Mouse (Mus musculus): ENCODE measurements around the gene Snrnp40. TPM values are rescaled to one million over a fixed set of nuclear protein-coding genes. Genes with fewer than 3 reads are reported as not detected.
A peak's percentile ranks its signal among the peaks of the same experiment; 100 is the strongest.

The Snrnp40 gene
- total RNA-seq (2015) (49.8 and 50.6 TPM in 2 replicates), total RNA-seq (2017) (52.9 and 54.7 TPM in 2 replicates)

DNA sequence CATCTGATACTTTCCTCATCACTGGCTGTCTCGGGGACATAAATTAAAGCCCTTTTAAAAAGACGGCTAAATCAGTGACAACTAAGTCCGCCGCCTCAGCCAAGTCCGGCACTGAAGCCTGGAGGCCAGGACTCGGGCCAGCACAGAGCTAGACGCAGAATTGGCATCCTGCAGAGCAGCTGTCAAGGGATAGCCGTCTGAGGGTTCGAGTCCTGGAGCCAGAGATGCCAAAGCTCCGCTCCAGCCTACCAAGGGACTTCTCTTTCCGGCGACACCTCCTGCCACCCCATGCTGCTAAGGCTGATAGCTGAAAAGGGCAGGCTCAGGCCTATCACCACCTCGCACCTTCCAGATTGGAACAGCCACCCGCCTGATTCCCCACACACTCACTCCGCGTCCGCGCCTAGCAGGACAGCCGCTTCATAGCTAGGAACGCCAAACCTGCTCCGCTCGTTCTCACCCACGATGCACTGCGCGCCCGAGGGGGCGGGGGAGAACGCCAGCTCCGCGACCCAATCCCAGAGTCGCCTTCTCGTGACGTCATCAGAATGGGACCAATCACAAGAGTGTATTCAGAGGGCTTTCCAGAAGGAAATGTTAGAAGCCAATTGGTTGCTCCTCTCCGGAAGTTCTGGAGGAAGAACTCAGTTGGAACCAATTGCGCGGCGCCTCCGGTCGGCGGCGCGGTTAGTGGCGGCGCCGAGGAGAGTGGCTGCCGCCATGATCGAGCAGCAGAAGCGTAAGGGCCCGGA lies at the start of gene Snrnp40, which contains the start of gene Zcchc17:
Gene Snrnp40, plus strand, starts transcription at position 647 of the 752 bp plus-strand sequence.
Gene Zcchc17, minus strand, starts transcription at position 458 of the 752 bp plus-strand sequence.
- ATAC-seq (ENCODE audit: poor library complexity, severe bottlenecking): peak; percentile 97

DNA sequence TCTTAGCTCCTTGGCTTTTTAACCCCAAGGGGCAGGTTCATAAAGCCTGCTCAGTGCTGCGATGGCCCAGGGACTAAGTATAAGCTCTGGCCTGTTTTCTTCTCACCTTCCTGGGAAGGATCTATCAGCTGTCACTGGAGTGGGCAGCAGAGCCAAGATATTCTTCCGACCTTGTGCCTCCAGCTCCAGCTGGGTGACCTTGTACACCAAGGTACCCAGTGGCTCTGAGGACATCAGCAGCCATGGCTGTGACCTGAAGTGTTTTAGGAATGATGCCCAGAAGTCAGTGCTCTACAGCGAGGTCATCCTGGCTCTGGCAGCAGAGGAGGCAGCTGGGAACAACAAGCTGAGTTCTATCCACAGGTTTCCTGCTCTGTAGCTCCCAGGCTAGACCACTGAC lies 47.4 kb upstream of the Snrnp40 start:
- no peak for ATAC-seq (ENCODE audit: poor library complexity, severe bottlenecking)

DNA sequence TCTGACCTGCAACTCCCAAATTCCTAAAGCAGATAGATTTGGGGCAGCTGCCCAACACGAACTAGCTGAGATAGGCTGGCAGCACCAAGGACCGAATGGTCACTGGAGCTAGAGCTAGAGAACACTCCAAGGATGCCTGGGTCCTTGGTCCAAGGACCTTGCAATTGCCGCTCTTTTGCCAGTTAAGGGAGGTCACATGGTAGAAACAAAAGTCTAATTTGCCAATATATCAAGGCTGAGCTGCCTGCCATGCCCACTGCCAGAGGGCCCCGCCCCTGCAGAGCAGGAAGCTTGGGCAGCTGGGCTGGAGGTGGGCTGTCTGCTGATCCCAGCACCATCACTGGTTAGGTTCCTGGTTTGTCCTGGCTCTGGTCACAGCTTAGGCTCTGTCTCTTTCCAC lies 46.4 kb upstream of the Snrnp40 start:
- no peak for ATAC-seq (ENCODE audit: poor library complexity, severe bottlenecking)

- no peak for ATAC-seq (ENCODE audit: poor library complexity, severe bottlenecking)
Measured at GRCm38 (mm10) chr4:130315771-130316527, 44.0 kb upstream of the Snrnp40 start.

DNA sequence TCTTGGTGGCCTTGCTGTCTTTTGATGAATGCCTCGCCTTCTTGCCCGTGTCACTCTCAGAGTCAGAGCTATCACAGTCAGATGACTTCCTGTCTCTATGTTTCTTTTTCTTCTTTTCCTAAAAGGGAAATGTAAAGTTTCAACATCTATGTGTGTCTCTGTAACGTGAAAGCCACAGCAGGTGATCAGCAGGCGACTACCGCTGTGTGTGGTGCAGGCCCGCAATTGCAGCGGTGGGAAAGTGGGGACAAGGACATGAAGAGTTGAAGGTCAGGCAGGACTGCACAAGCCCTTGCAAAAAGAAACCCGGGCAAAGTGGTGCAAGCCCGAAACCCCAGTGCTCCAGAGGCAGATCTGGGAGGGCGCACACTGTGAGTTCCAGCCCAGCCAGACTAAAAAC lies 43.2 kb upstream of the Snrnp40 start:
- no peak for ATAC-seq (ENCODE audit: poor library complexity, severe bottlenecking)

- ATAC-seq (ENCODE audit: poor library complexity, severe bottlenecking): no peak
Measured at GRCm38 (mm10) chr4:130318122-130318521, 41.8 kb upstream of the Snrnp40 start.

DNA sequence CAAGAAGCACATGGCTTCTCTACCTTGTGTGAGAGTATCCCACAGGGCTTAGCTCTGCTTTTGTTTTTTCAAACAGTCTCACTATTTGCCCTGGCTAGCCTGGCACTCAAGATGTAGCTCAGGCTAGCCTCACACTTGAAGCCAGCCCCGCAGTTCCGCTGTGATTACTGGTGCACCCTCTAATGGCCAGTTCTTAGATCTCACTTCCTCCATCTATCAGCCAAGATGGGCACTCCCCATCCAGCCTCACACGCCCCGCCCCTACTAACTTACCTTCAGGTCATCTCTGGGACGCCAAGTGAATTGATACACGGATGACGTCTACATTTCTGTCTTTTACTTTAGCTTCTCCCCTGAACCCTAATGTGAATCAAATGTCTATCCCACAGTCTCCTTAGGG lies 40.4 kb upstream of the Snrnp40 start:
- no peak for ATAC-seq (ENCODE audit: poor library complexity, severe bottlenecking)

- no peak for ATAC-seq (ENCODE audit: poor library complexity, severe bottlenecking)
Measured at GRCm38 (mm10) chr4:130321640-130322039, 38.3 kb upstream of the Snrnp40 start.

DNA sequence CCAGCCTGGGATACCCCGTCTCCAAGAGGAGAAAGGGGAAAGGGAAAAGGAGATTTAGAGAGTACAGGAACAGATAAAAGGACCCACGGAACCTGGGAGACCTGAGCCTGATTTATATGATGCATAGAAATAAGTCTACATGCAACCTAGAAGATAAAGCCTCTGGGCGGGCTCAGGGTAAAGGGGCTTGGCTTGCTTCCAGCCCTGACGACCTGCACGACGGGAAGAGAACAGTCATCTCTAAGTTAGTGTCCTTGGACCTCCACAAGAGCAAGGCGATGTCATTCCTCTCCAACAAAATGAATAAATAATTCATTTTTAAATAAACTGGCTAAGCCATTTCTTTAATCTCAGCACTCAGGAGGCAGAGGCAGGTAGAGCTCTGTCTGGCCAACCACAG lies 37.4 kb upstream of the Snrnp40 start:
- ATAC-seq (ENCODE audit: poor library complexity, severe bottlenecking): no peak

- no peak for ATAC-seq (ENCODE audit: poor library complexity, severe bottlenecking)
Measured at GRCm38 (mm10) chr4:130323165-130323564, 36.8 kb upstream of the Snrnp40 start.

GRCm38 (mm10) chr4:130323607-130324006 lies 36.3 kb upstream of the Snrnp40 start:
- ATAC-seq (ENCODE audit: poor library complexity, severe bottlenecking): no peak

GRCm38 (mm10) chr4:130325446-130325845 lies 34.5 kb upstream of the Snrnp40 start:
- no peak for ATAC-seq (ENCODE audit: poor library complexity, severe bottlenecking)

DNA sequence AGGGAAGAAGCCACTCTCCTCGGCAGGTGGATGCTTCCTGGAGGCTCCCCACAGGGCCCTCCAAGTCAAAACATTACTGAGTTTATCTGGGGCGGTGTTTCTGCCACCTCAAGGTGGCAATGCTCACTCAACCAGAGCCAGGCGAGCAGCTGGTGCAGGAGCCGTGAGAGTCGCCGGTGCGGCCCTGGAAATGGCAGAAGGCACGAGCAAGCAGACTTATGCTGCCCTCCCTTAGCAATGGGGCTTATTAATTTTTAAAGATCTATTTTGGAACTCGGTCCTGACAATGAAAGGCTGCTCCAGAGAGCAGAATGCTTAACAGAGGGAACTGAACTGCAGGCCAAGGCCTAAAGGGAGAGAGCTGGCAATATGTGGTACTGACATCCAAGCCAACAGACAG lies 32.6 kb upstream of the Snrnp40 start:
- no peak for ATAC-seq (ENCODE audit: poor library complexity, severe bottlenecking)

DNA sequence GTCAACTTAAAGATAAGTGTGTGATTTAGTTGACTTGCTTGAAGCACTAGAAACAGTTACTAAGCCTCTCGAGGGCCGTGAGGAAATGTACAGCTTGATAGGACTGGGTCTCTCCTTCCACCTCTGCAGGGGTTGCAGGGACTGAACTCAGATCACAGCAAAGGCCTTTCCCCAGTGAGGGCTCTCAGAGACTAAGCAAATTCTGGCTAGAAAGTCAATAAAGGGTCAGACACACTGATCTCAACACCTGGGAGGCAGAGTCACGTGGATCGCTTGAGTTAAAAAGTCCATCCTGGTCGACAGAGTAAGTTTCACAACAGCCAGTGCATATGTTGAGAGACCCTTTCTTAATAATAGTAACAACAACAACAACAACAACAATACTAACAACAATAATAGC lies 24.1 kb upstream of the Snrnp40 start:
- no peak for ATAC-seq (ENCODE audit: poor library complexity, severe bottlenecking)

- ATAC-seq (ENCODE audit: poor library complexity, severe bottlenecking): peak; percentile 77
Measured at GRCm38 (mm10) chr4:130341691-130342090, 18.2 kb upstream of the Snrnp40 start.

DNA sequence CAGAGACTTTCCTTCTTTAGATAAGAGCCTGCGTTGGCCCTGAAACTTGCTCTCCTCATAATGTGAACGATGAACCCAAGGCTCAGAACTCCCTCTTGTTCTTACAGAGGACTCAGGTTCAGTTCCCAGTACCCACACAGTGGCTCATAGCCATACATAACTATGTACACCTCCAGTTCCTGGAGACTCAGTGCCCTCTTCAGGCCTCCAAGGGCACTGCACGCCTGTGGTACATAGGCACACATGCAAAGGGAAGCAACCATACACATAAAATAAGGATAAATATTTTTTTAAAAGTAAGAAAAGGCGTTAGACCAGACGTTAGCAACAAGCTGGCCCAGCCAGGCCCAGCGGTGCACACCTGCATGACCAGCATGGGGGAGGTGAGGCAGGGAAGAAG lies 10.3 kb upstream of the Snrnp40 start:
- no peak for ATAC-seq (ENCODE audit: poor library complexity, severe bottlenecking)

- no peak for ATAC-seq (ENCODE audit: poor library complexity, severe bottlenecking)
Measured at GRCm38 (mm10) chr4:130350690-130351422, 9.1 kb upstream of the Snrnp40 start.

GRCm38 (mm10) chr4:130352588-130352987 lies 7.3 kb upstream of the Snrnp40 start:
- no peak for ATAC-seq (ENCODE audit: poor library complexity, severe bottlenecking)

- ATAC-seq (ENCODE audit: poor library complexity, severe bottlenecking): no peak
Measured at GRCm38 (mm10) chr4:130357946-130358345, 2.0 kb upstream of the Snrnp40 start.

GRCm38 (mm10) chr4:130360238-130360590 lies 282 bp downstream of the Snrnp40 start:
- ATAC-seq (ENCODE audit: poor library complexity, severe bottlenecking): no peak

- no peak for ATAC-seq (ENCODE audit: poor library complexity, severe bottlenecking)
Measured at GRCm38 (mm10) chr4:130376675-130377074, 16.7 kb downstream of the Snrnp40 start.
